Mouse (Mus musculus) ES-Bruce4 (cell line): Measurements from ENCODE around the gene Usp7.

Source experiments
- CTCF ChIP-seq: IDR thresholded peaks from one replicate; pipeline ENCODE4 v1.8.1; 2011; ENCODE audit warnings: low read depth, low read length
- EP300 ChIP-seq: IDR thresholded peaks from 2 replicates; pipeline ENCODE4 v1.6.1; 2011; ENCODE audit warnings: low read depth, low read length; ENCODE audit not compliant: insufficient read depth
- POLR2A ChIP-seq: IDR thresholded peaks from one replicate; pipeline ENCODE4 v1.8.1; 2011; ENCODE audit warnings: low read length; ENCODE audit not compliant: insufficient read depth

DNA sequence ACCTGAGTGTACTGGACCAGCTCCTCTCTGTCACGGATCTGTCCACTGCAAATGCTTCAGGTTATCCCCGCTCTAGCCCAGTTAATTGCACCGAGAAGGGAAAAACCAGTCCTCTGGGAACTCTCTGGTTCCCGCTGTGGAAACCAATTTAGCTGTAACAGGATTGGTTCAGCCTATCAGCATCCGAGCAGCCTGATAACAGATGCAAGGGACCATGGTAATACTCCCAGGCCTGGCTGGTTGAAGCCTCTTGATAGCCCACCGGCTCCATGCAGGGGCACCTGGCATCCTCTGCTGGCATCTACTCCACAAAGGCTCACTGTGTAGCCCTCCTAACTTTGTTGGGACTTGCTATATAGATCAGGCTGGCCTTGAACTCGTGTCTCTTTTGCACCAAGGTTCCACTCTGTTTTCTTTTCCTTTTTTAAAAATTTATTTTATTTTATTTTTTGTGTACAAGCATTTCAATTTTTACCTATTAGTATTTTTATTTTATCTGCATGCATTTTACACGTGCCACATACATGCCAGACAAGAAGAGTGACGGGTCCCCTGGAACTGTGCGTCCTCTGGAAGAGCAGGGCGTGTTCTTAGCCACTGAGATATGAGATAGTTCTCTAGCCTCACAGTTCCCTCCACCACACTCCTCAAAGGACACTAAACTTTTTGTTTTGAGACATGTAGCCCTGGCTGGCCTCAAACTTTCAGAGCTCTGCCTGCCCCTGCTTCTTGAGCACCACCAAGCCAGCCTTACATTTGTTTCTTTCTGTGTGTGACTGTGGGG lies 27.8 kb downstream of the Usp7 start:
- TF ChIP-seq POLR2A, result no peak
- no peak for TF ChIP-seq CTCF
- TF ChIP-seq EP300, result no peak
